Mouse (Mus musculus): ENCODE results near the gene Slc13a3.

DNA sequence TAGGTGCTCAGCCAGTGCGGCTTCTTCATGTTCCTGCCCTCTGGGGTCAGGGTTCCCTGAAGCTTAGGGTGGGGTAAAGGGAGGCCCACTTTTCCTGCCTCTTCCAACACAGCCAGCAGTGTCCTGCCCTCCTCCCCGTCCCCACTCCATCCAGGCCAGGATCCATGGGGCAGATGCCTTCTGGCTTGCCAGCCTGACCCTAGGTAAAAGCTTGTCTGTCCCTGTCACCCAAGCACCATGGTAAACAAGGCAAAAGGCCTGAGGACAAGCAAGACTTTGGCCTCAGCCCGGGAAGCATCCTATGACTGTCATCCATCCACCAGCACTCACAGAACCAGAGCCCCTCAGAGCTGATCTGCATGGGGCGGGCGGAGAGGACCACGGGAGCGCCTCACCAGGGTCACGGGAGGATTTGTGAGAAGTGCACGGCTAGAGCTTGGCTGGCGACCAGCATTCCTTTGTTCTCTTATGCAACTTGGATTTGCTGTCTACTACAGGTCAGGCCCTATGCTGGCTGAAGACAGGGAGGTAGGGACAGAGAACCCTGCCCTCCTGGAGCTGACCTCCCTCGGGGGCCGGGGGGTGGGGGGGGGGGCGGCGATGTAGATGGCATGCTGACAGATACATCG is 5.1 kb downstream of the Slc13a3 start:
- TF ChIP-seq CTCF (IDR thresholded peaks at IDR 0.05) (no peak), EP300 (IDR thresholded peaks at IDR 0.05) (no peak)

All from lung, postnatal 0 days (tissue).